Mouse (Mus musculus) natural killer cell, adult 2 months (primary cell): Measurements from ENCODE around the gene Mterf2.

ENCODE experiments used
- DNase-seq, 2 experiments: peaks; one replicate each; pipeline ENCODE4 v3.0.0; 2022; ENCODE audit warnings: low spot score in 2 of 2

The Mterf2 gene

GRCm38 (mm10) chr10:85127395-85128287 is at the start of gene Mterf2:
Mterf2 (minus strand) TSS chr10:85128027.
- DNase-seq = peak; percentile 81 to 92

DNA sequence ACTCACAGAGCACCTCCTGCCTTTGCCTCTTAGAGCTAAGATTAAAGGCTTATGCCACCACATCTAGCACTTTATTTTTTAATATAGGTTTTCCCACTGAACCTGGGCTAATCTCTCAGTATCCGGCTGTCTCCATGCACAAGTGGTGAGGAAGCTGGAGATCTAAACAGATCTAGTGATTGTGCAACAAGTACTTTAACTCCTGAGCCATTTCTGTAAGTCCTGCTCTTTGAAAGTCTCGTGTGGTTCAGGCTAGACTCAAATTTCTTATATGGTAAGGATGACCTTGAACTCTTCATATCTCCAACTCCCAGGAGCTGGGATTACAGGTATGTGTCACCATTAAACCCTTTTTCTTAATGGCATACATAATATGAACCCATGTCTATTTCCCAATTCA is 48.8 kb upstream of the Mterf2 start:
- DNase-seq = no peak

DNA sequence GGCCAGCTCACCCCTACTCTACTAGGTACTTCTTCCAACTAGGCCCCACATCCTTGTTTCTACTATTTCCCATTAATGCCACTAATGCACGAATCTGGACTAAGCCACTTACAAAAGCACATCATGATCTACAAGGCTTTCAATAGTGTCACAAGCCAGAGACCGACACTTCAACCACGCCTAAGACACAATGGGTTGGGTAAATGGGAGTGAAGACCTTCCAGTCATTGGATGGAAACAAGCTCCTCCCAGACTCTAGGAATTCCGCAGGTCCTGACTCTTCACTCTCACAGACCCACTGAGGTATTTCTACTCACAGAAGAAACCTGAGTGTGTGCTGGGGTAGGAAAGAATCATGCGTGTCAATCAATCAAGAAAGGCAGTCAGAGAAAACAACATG is 37.5 kb upstream of the Mterf2 start:
- no peak for DNase-seq

DNA sequence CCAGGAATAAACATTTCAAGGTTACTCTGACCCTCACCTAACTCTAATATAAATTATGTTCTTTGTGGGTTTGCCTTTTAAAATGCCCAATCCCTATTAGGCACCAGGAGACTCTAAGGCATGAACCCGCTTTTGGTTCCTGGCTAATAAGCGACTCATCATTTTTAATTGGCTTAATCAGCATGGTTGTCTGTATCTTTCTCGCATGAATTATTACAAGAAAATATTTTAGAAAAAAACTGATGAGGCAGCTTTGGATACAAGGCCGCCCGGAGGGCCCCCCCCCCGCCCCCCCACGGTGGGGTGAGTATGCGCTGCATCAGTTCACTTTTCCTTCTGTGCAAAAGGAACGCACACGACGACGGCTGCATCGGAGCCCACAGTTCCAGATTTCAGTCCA is 37.0 kb upstream of the Mterf2 start:
- DNase-seq = no peak

GRCm38 (mm10) chr10:85161745-85162351 is 34.0 kb upstream of the Mterf2 start:
- no peak for DNase-seq

DNA sequence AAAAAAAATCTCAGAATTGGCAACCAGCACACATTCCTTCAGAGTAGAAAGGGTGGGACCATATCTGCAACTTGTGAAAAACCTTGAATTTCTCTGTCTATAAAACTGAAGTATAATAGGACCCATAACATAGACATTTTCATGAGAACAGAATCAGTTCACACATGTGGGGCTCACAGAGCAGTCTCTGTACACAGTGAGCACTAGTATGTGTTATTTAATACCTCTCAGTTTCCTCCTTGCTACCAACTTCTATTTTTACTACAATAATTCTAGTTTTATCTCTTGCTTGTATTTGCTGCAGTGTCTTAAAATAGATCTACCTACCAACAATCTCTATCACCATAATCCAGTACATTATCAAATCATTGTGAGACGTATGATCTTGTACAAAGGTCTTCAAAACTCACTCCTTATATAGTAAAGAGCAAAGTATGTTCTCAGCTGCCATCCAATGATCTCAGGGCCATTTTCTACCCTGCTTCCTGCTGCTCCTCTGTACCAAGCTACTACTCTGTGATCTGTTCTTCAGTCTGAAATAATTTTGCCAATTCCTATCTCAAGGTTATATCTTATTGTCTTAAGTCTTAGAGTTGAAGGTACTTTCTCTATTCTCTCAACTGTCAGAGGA is 32.3 kb upstream of the Mterf2 start:
- no peak for DNase-seq

DNA sequence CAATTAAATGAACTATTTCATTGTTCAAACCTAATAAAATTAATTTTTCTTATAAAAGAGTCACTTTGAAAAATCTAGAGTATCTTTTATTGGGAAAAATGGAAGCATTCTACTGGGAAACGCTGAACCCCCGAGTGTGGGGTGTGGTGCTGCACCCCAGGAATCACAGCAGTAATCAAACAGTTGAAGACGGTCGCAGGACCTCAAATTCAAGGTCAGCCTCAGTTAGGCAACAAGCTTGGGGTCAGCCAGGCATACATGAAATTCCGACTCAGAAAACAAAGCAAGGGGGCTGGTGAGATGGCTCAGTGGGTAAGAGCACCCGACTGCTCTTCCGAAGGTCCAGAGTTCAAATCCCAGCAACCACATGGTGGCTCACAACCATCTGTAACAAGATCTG is 29.6 kb upstream of the Mterf2 start:
- DNase-seq = no peak

DNA sequence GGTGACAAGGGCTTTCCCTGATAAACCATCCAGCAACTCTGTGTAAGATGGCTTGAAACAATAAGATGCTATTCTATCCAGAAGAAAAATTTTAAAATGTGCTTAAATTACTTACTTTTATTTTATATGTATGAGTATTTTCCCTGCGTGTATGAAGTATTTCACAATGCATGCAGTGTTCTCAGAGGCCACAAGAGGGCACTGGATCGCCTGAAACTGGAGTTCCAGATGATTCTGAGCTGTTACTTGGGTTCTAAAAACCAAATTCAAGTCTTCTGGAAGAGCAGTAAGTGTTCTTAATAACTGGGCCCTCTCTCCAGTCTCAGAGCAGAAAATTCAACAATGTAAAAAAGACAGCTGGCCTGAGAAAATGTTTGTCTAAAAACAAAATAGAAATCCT is 26.4 kb upstream of the Mterf2 start:
- peak; percentile 23 to 46 for DNase-seq

DNA sequence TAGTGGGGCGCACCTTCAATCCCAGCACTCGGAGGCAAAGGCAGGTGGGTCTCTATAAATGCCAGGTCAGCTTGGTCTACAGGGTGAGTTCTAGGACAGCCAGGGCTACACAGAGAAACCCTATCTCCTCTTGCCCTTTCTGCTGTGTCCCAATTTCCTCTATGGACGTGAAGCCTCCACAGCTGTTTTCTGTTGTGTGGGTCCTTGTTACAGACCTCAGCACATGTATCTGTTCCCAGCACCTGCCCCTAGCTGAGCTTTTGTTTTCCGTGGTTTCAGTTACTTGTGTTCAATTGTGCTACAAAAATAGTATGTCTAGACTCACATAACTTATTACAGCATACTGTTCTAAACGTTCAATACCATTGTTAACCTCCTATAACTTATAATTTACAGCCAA is 21.4 kb upstream of the Mterf2 start:
- DNase-seq = no peak

DNA sequence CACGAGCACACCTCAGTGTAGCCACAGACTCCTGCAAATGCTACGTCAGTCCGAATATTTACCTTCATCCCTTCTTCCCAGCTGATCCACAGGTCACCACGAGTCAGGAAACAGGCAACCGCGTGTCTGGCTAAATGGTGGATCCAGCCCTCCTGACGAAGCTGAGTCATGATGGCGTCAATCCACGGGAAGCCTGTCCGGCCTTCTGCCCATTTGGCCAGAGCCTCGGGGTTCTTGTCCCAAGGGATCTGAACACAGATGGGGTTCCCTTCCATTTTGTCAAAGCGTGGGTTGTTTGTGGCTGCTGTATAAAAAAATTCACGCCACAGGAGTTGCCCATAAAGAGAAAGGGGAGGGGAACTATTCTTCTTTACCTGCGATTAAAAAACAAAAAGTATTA is 18.5 kb upstream of the Mterf2 start:
- DNase-seq = no peak

DNA sequence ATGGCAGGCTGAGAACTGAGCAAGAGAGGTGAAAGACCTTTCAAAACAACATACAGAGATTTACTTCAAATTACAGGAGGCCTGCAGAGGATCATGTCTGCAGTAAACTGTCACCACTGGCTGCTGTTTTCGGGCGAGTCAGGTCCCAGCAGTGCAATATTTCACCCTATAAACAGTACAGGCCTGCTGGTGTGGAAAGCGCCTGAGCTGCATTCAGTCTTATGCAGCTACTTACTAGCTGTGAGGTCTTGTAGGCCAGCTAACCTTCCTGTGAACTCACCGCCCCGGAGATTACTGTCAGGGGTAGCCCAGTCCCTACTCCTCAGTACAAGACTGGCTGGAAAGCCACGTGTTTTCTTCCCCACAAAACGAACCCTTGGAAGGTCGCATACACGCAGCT is 13.6 kb upstream of the Mterf2 start:
- no peak for DNase-seq

- no peak for DNase-seq
Measured at GRCm38 (mm10) chr10:85136573-85136972, 8.7 kb upstream of the Mterf2 start.

GRCm38 (mm10) chr10:85128453-85128852 is 626 bp upstream of the Mterf2 start:
- peak; percentile 18 to 63 for DNase-seq

- DNase-seq = no peak
Measured at GRCm38 (mm10) chr10:85125184-85125583, 2.6 kb downstream of the Mterf2 start.

- DNase-seq = no peak
Measured at GRCm38 (mm10) chr10:85114409-85114808, 13.4 kb downstream of the Mterf2 start.

DNA sequence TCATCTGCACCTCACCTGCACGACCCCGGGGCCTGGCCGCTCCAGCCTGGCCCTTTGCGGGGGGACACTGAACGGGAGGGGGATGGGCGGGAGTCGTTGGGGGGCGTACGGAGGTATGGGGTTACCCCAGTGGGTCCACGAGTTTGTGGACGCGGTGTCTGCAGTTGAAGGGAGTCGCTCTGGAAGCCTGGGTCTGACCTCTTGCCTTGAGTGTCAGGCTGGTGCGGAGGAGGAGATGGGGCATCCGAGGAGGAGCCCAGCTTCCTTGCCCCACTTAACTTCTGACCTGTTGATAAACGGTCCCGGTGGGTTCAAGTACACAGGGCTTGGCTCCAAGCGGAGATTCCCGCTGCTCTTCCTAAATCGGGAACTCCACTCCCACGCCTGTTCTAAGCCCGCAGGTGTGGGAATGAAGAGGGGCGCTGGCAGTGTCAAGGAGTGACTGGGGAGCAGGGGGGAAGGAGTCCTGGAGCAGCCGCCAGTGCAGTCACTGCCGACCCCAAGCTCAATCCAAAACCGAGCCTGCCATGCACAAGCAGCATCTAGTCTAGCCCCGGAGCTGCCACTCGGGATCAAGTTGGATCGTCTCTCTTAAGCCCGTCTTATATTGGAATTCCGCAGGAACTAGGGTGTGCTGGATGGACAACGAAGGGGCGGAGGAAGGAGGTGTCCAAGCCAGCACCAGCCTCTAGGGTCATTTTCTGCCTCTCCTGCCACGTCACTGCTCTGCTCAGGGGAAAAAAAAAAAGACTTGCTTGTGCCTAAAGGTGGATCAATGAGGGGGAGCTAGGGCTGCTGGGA is 24.5 kb downstream of the Mterf2 start:
- peak; percentile 2 to 4 for DNase-seq

GRCm38 (mm10) chr10:85102247-85103084 is 25.4 kb downstream of the Mterf2 start, which contains the start of the genes Fhl4 and Tmem263:
Fhl4 (minus strand) TSS chr10:85102495.
Tmem263 (plus strand) TSS chr10:85102627.
- peak; percentile 63 to 67 for DNase-seq

DNA sequence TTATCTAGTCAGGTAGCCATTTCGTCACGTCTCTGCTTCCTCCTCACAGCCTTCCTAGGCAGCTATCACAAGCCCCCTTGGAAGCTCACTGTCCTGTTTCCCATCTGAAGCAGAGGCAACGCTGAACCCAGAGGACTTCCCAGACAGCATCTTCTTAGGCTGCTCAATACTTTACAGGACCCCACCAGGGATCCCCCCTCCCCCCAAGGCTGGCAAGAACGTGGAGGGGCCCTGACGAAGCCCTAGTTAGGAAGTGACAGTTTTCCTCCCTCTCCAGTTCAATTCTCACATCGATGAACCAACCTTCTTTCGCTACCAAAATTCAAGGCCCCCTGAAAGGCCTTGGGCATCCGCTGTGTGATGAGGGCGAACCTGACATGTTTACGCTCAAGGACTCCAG is 26.0 kb downstream of the Mterf2 start:
- no peak for DNase-seq

GRCm38 (mm10) chr10:85071605-85072152 is 56.1 kb downstream of the Mterf2 start:
- no peak for DNase-seq
